Mouse (Mus musculus) kidney, adult 2 months (tissue): Measurements from ENCODE around the gene Mrps9.

Source experiments
- CTCF ChIP-seq: fragments of 200-500 bp; conservative IDR thresholded peaks from 2 replicates; pipeline ENCODE4 v1.5.1; 2011; ENCODE audit warnings: low read depth, mild to moderate bottlenecking, control low read depth, low read length, moderate library complexity, mixed read lengths; ENCODE audit not compliant: insufficient read depth, insufficient read length
- POLR2A ChIP-seq: fragments of 200-500 bp; IDR thresholded peaks from one replicate; pipeline ENCODE4 v1.6.1; 2011; ENCODE audit warnings: low read depth, low read length, control low read depth

GRCm38 (mm10) chr1:42813301-42813845, 37.7 kb upstream of the Mrps9 start:
- TF ChIP-seq POLR2A (no peak), CTCF (no peak)
